Mouse (Mus musculus) liver, embryonic 14.5 days (tissue): ENCODE data around the gene Daam2. TPM values are rescaled to one million over a fixed set of nuclear protein-coding genes. Genes with fewer than 3 reads are reported as not detected.
A peak's percentile ranks its signal among the peaks of the same experiment; 100 is the strongest.

Experiments
- ATAC-seq: fragments of 200-750 bp; cut with Nextera tagmentation; 2 replicates; pipeline ENCODE4 v1.8.0; 2017; ENCODE audit warnings: moderate number of reproducible peaks, mild to moderate bottlenecking, moderate library complexity; ENCODE audit not compliant: insufficient read depth
- DNase-seq, 3 experiments: peaks; one replicate each; pipeline ENCODE4 v3.0.0-alpha.2; 2012 to 2013; ENCODE audit warnings: low read depth in 3 of 3, low spot score in 3 of 3
- H3K27ac ChIP-seq: fragments of 300-500 bp; sonication (generic); 2 replicates; pipeline ENCODE4 v1.5.1; 2014; ENCODE audit warnings: moderate library complexity, mild to moderate bottlenecking, control low read depth, inconsistent platforms
- H3K27me3 ChIP-seq: fragments of 300-500 bp; sonication (generic); 2 replicates; pipeline ENCODE4 v1.6.1; 2014; ENCODE audit warnings: mild to moderate bottlenecking, low read length, moderate library complexity; ENCODE audit not compliant: control insufficient read depth, insufficient read depth
- H3K36me3 ChIP-seq: fragments of 300-500 bp; sonication (generic); replicated peaks from 2 replicates; pipeline ENCODE4 v1.6.1; 2014; ENCODE audit warnings: low read depth; ENCODE audit not compliant: control insufficient read depth, insufficient read depth
- H3K4me1 ChIP-seq, 2 experiments: fragments of 200-500 bp in 1 of 2; fragments of 300-500 bp in 1 of 2; sonication (generic) in 1 of 2; replicated peaks; 2 replicates each; pipeline ENCODE4 v1.6.1; 2012 to 2014; ENCODE audit warnings: antibody characterized with exemption in 1 of 2, inconsistent platforms in 1 of 2, low read length in 1 of 2; ENCODE audit not compliant: control insufficient read depth in 2 of 2, insufficient read depth in 2 of 2
- H3K4me2 ChIP-seq: fragments of 300-500 bp; sonication (generic); 2 replicates; pipeline ENCODE4 v1.6.1; 2014; ENCODE audit warnings: low read depth, mild to moderate bottlenecking, control low read depth, moderate library complexity
- H3K4me3 ChIP-seq, 2 experiments: fragments of 200-500 bp in 1 of 2; fragments of 300-500 bp in 1 of 2; sonication (generic) in 1 of 2; 2 replicates each; pipeline ENCODE4 v1.5.1; 2012 to 2014; ENCODE audit warnings: low read depth in 2 of 2, low read length in 2 of 2, mild to moderate bottlenecking in 2 of 2, control low read depth in 1 of 2, inconsistent platforms in 1 of 2, moderate library complexity in 1 of 2; ENCODE audit not compliant: insufficient read depth in 1 of 2
- H3K9ac ChIP-seq: fragments of 300-500 bp; sonication (generic); replicated peaks from 2 replicates; pipeline ENCODE4 v1.6.1; 2014; ENCODE audit warnings: mild to moderate bottlenecking, control low read depth, moderate library complexity
- H3K9me3 ChIP-seq: fragments of 300-500 bp; sonication (generic); 2 replicates; pipeline ENCODE4 v1.6.1; 2016; ENCODE audit warnings: low read length, mixed read lengths; ENCODE audit not compliant: control insufficient read depth
- CTCF ChIP-seq: IDR thresholded peaks from 2 replicates; pipeline ENCODE4 v1.5.1; 2016; ENCODE audit warnings: antibody characterized with exemption, low read depth, control low read depth
- EP300 ChIP-seq: IDR thresholded peaks from 2 replicates; pipeline ENCODE4 v1.6.1; 2016; ENCODE audit warnings: antibody characterized with exemption, low read depth
- WGBS: fragments of 180-500 bp; shearing (Covaris S2); extraction: QIAGEN DNeasy Blood & Tissue Kit; methylation state at CpG from one replicate; pipeline ENCODE4 v1.1.7; 2014; ENCODE audit not compliant: insufficient replicate concordance; 5-methylcytosine and 5-hydroxymethylcytosine counted together
- polyA plus RNA-seq, 2 experiments: library from polyadenylated mRNA; depleted of rRNA in 1 of 2; stranded (reverse) in 1 of 2; unstranded in 1 of 2; fragments of >200 nt; fragmentation: Nextera tagmentation in 1 of 2; extraction: Ambion mirVana in 1 of 2; gene quantifications; 2 replicates each; pipeline versions ENCODE4 v1.2.1 to v1.2.3; 2012 to 2014

The Daam2 gene
- polyA plus RNA-seq, 2 experiments, result 0.14 to 0.39 TPM

- Histone ChIP-seq H3K4me3 (no peak overlapping the region), H3K9me3 (no peaks in the 10 kb centered on the region), H3K36me3 (no peaks in the 10 kb centered on the region), H3K4me2 (no peak overlapping the region), H3K27me3 (no peaks in the 10 kb centered on the region), H3K27ac (no peak overlapping the region), H3K4me1 (no peaks in the 10 kb centered on the region), H3K9ac (no peak overlapping the region)
- 43% methylated on average over 11 of the region's 11 CpGs for WGBS
- no peak for TF ChIP-seq CTCF
- no peak for TF ChIP-seq EP300
- no peak for DNase-seq
- no peak for ATAC-seq
Observed at GRCm38 (mm10) chr17:49582471-49582870, 18.3 kb upstream of the Daam2 start.

- no peak for ATAC-seq
Observed at GRCm38 (mm10) chr17:49577321-49577720, 13.2 kb upstream of the Daam2 start.

GRCm38 (mm10) chr17:49568717-49569116 lies 4.6 kb upstream of the Daam2 start:
- WGBS, result 53% methylated on average over 8 of the region's 8 CpGs
- DNase-seq, result no peak
- no peak for ATAC-seq
- H3K9ac ChIP-seq, result no peak overlapping the region
- peaks cover 7% of the 10 kb centered on the region for H3K27me3 ChIP-seq
- H3K36me3 ChIP-seq, result no peaks in the 10 kb centered on the region
- no peak overlapping the region for H3K4me3 ChIP-seq
- H3K27ac ChIP-seq, result no peak overlapping the region
- no peaks in the 10 kb centered on the region for H3K4me1 ChIP-seq
- TF ChIP-seq EP300, result no peak
- no peak for TF ChIP-seq CTCF
- H3K4me2 ChIP-seq, result no peak overlapping the region
- no peaks in the 10 kb centered on the region for H3K9me3 ChIP-seq

More at GRCm38 (mm10) chr17:49577321-49577720, 13.2 kb upstream of the Daam2 start:
- no peak for TF ChIP-seq EP300
- TF ChIP-seq CTCF, result no peak
- Histone ChIP-seq H3K4me1 (no peaks in the 10 kb centered on the region), H3K27ac (no peak overlapping the region), H3K27me3 (no peaks in the 10 kb centered on the region), H3K9me3 (no peaks in the 10 kb centered on the region), H3K9ac (no peak overlapping the region), H3K36me3 (no peaks in the 10 kb centered on the region), H3K4me3 (no peak overlapping the region), H3K4me2 (no peak overlapping the region)
- no peak for DNase-seq
- WGBS, result 73% methylated on average over 3 of the region's 3 CpGs

- Histone ChIP-seq H3K4me1 (no peaks in the 10 kb centered on the region), H3K4me2 (no peak overlapping the region), H3K27me3 (peaks cover 11% of the 10 kb centered on the region), H3K27ac (no peak overlapping the region), H3K9me3 (no peaks in the 10 kb centered on the region), H3K9ac (no peak overlapping the region), H3K36me3 (no peaks in the 10 kb centered on the region), H3K4me3 (no peak overlapping the region)
- no peak for ATAC-seq
- TF ChIP-seq EP300 (no peak), CTCF (no peak)
- DNase-seq, result no peak
- 23% methylated on average over 3 of the region's 3 CpGs for WGBS
Observed at GRCm38 (mm10) chr17:49564489-49564888, 346 bp upstream of the Daam2 start.

- ATAC-seq (no peak), DNase-seq (no peak)
- Histone ChIP-seq H3K9me3 (no peaks in the 10 kb centered on the region), H3K4me1 (no peaks in the 10 kb centered on the region), H3K4me2 (no peak overlapping the region; the same call in 1 of the 2 replicates), H3K36me3 (no peaks in the 10 kb centered on the region), H3K4me3 (peak overlapping the region; percentile 12 to 41; a peak in 2 of 4 replicates), H3K27me3 (peaks cover 11% of the 10 kb centered on the region), H3K9ac (no peak overlapping the region), H3K27ac (no peak overlapping the region)
- TF ChIP-seq CTCF (no peak), EP300 (no peak)
- WGBS, result 25% methylated on average over 4 of the region's 4 CpGs
Observed at GRCm38 (mm10) chr17:49563416-49563780, 745 bp downstream of the Daam2 start.
